Mouse (Mus musculus) retina, adult 2 months (tissue): ENCODE results near the gene Olfr1418.
"Not testable (repeated sequence)": the region's sequence is repeated elsewhere in the genome, so short reads cannot be mapped to it uniquely, and the experiment has no call there.

Experiments
- DNase-seq: peaks from one replicate; pipeline ENCODE4 v3.0.0-alpha.2; 2012; ENCODE audit warnings: low read depth, low spot score

Gene Olfr1418

DNA sequence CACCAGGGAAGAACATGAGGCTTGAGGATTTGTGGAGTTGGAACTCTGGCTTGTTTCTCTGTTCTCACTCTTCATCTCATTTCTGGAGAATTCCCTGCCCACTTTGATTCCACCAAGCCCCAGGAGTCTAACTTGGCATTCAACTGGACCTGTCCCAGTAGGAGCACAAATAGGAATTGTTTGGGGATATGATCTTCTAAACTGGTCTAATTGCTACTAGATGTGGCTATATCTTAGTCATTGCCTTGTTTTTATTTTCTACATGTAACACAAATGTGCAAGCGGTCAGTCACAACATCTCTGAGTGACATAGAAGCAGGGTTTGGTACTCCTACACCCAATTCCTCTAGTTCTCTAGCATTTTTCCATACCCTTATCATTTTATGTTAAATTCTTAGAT, at the start of gene Olfr1418:
TSS of gene Olfr1418 (minus strand) at position 101 of the 400 bp plus-strand sequence.
- no peak for DNase-seq

DNA sequence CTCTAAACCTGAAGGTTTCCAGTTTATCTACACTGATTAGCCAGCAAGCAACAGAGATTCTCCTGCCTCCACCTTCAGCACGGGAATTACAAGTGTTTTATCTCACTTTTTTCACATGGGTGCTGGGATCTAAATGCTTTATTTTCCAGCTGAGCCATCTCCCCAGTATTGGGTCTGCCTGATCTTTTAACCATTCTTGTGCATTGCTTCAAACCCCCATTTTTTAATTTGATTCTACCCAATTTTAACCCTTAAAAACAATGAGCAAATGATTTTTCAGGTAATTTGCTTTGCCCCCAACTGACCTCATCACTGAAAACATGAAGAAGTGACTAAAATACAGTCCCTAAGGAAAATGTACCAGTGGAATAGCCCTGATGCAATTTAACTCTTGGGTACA, 25.4 kb upstream of the Olfr1418 start, which contains the start of gene Olfr1420:
TSS of gene Olfr1420 (plus strand) at position 301 of the 400 bp plus-strand sequence.
- DNase-seq: no peak

GRCm38 (mm10) chr19:11878404-11878803, 17.5 kb upstream of the Olfr1418 start:
- not testable (repeated sequence) for DNase-seq

GRCm38 (mm10) chr19:11875006-11875405, 14.1 kb upstream of the Olfr1418 start, which contains the start of gene Olfr1419:
Gene Olfr1419, minus strand, starts transcription at chr19:11875106.
- no peak for DNase-seq

- DNase-seq: no peak
Observed at GRCm38 (mm10) chr19:11867837-11868236, 7.0 kb upstream of the Olfr1418 start.

- no peak for DNase-seq
Observed at GRCm38 (mm10) chr19:11856506-11856905, 4.4 kb downstream of the Olfr1418 start.

- no peak for DNase-seq
Observed at GRCm38 (mm10) chr19:11854821-11855220, 6.0 kb downstream of the Olfr1418 start.

GRCm38 (mm10) chr19:11852652-11853051, 8.2 kb downstream of the Olfr1418 start:
- no peak for DNase-seq

DNA sequence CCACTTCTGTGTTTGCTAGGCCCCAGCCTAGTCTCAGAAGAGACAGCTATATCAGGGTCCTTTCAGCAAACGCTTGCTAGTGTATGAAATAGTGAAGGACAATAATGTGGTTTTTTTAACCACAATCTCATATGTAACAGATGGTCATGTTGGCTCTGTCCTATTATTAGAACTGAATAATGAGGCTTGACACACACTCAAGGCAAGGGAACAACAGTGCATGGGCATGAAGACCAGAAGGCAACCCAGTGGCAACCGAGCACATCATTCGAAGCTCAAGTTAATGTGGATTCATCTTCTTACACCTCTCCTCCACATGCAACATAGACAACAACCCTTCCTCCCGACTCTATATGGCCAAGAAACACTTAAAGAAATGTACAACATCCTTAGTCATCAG, 14.5 kb downstream of the Olfr1418 start:
- no peak for DNase-seq

DNA sequence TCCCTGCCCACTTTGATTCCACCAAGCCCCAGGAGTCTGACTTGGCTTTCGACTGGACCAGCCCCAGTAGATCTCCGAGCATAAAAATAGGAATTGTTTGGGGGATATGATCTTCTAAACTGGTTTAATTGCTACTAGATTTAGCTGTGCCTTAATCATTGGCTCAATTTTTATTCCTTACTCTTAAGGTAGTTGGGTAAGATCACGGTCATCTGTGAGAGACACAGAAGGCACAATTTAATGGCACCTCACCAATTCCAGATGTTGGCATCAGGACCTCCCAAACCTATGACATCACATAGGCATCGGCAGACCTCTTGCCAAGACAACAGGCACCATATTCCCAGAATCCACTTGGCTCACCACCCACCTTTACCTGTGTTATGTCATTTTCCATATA, 21.7 kb downstream of the Olfr1418 start, which contains the start of gene Olfr1417:
TSS of gene Olfr1417 (minus strand) at position 101 of the 400 bp plus-strand sequence.
- DNase-seq: no peak

- DNase-seq: no peak
Observed at GRCm38 (mm10) chr19:11823346-11824065, 37.4 kb downstream of the Olfr1418 start.

- DNase-seq: no peak
Observed at GRCm38 (mm10) chr19:11820211-11820610, 40.7 kb downstream of the Olfr1418 start.

DNA sequence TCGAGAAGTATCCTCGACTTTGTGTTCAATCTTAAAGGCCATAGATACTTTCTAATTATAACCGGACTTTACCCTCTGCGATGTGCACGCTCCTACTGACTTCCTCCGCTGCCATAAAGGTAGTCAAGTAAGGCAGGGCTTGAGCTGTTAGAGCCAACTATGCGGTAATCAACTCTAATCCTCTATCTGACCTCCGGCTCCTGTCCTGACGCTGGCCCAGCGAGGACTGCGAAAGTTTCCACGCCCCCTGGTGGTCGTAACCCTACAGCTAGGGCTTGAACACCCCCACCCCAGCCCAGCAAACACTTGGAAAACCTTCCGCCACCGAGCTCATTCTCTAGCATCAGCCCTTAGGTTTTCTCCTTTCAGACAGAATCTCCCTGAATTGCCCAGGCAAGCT, 41.1 kb downstream of the Olfr1418 start:
- peak; percentile 83 for DNase-seq

- no peak for DNase-seq
Observed at GRCm38 (mm10) chr19:11819143-11819700, 41.6 kb downstream of the Olfr1418 start, which contains the start of gene Stx3. Gene Stx3, minus strand, starts transcription at chr19:11819403.

DNA sequence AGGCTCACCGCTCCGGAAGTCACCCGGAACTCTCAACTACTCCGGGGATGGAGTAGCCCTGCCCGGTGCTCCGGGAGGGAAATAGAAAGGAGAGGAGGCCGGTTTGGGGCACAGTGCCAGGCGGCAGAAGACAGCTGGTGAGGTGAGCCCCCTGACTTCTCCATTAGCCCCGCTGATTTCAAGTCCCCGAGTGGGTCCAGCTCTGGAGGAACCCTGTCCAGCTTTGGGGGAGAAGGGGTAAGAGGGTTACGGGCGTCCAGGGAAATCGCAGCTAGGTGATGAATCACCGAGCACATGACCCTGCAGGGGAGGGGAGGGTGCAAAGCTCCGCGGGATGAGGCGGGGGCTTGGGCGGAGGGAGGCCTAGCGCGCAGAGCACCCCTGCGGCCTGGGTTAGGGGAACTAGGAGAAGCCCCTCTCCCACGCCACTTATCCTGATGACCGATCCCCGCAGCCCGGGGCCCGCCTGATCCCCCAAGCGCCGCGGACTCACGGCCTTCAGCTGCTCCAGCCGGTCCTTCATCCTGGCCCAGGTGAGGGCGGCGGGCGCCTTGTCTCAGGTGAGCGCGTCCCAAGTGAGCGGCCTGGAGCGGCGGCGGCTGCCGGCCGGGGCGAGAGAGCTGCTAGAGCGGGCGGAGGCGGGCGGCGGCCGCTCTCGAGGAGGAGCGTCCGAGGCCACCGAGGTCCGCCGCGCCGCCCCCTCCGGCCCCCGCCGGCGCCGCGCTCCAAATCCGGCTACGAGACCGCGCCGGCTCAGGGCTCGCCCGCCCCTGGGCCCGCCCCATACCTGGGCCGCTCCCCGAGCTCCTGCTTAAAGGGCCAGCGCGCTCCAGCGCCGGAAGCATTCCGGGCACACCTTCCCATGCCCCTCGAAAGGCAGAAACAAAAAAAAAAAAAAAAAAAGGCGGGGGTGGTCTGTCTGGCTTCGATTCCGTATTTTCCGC, 42.4 kb downstream of the Olfr1418 start:
- DNase-seq: peak; percentile 62

GRCm38 (mm10) chr19:11817586-11817985, 43.3 kb downstream of the Olfr1418 start:
- DNase-seq: peak; percentile 65

DNA sequence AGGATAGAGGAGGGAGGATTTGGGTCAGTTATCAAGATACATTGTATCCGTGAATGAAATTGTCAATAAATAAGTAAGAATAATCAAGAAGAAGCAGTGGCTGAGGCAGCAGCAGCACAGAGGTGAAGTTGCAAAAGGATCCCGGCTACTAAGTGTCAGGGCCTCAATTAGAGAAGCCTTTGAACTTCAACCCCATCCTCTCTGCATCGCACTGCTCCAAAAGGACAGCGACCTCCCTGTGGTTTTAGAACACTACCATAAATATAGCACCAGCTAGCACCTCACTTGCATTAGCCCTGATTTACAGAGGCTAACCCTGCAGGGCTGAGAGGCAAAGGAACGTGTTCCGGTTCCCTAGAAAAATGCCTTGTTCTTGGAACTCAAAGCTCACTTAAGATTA, 44.2 kb downstream of the Olfr1418 start:
- no peak for DNase-seq

DNA sequence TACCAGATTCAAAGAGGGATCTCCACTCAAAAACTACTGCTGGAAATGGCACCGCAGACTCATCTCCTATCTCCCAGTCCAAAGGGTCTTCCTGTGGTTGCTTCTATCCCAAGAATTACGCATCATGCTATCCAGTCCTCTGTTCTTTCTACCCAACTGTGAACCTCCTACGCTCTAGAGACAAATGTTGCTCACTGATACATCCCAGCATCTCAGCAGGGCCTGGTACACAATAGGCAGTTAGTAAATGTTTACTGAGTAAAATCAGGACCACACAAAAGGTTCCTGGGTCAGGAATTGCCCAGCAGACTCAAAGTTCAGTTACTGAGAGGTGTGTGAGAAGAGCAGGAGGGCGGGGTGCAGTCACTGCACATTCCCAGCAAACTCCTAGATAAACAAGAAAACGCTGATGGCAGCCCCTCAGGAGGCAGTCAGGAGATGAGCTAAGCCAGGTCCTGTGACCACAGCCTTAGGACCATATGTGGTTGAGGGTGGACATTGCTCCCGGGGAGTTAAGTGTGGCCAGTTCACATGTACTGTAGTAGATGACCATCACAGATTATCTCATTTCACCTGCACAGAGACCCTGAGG, 46.0 kb downstream of the Olfr1418 start:
- DNase-seq: no peak

DNA sequence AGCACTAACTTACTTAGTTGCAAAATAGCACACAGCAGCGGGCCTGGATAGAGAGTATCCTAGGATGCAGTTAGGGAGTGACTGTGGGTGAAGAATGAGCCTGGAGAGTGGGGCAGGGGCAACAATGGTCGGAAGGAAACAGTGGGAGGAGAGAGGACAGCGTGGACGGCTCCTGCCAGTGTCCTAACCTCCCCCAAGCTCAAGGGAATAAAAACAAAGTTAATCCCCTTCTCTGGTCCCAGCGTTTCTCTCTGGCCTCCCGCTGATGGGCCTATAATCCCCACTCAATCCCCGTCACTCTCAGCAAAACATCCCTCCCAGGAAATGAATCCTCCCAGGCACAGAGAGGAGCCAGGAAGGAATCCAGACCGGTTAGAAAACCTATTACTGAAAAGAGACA, 47.2 kb downstream of the Olfr1418 start:
- peak; percentile 76 for DNase-seq

- no peak for DNase-seq
Observed at GRCm38 (mm10) chr19:11813136-11813535, 47.7 kb downstream of the Olfr1418 start.

DNA sequence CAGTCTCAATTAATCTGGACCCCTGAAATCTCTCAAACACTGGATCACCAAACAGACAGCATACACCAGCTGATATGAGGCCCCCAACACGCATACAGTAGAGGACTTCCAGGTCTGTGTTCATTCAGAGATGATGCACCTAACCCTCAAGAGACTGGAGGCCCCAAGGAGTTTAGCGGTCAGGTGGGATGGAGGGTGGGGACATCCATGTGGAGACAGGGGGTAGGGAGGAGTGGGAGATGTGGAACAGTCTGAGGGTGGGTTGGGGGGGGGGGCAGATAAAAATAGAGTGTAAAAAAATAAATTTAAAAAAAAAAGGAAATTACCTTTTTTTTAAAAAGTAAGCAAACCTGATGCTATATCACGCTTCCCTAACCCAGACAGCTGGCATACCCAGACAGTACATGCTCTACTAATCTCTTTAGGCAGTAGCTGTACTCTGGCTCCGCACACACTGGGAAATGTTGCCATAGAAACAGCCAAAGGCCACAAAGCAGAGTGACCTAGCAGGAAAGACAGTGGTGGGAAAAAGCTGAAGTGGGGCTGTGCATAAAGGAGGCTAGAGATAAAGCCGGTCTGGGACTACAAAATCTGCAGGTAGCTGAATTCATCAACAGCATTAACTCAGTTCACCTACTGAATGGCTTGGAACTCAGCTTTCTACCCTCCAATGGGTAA, 49.0 kb downstream of the Olfr1418 start:
- peak; percentile 53 for DNase-seq
